ENCODE assay signal across 22 mouse cellular contexts in the genomic region with DNA sequence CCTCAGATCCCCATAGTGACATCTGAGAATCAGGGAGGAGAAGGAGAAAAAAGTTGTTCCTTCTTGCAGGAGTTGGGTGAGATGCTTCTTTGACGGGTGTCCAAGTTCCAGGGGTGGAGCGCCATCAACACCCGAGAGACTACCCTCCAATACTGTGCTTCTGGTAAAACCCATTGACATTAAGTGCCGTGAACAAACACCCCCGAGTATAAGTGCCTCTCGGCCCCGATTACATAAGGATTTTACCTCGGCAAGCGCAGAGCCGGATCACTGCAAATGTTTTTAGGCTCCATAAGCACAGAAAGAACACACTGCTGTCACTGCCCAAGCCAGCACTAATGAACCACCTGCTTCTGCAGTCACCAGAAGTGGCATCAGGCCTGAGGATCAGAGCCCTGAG. TPM values are rescaled to one million over a fixed set of nuclear protein-coding genes. Genes with fewer than 3 reads are reported as not detected.
A peak's percentile ranks its signal among the peaks of the same experiment; 100 is the strongest.
DNase-seq lines count a peak whose midpoint lies in the region; ATAC-seq lines count a peak whose summit lies in the region.
"Had no signal": no experiment of that assay in that cellular context is flagged by ENCODE, and none has a peak within 500 bp of the region (broad histone marks: within the 10 kb centered on the region; RNA-seq: fewer than 3 reads in every experiment).

No protein-coding gene starts in this region.

- DNase-seq in lung, adult 18-20 months = peak; percentile 60 to 78
- DNase-seq in lung, postnatal 14 days = peak; percentile 54
- DNase-seq in right cerebral cortex, postnatal 14 days = no peak
- no peak for DNase-seq in embryo, embryonic 9.5 days (ENCODE audit: extremely low spot score)
- DNase-seq in heart, adult 11 months = no peak
- DNase-seq: adrenal gland, postnatal 14 days; cerebellum, adult 18-20 months; cerebellum, postnatal 10 days; gastrocnemius, postnatal 25 days; heart, postnatal 10 days; heart, postnatal 4 days had no signal

- peak; percentile 57; the same call in 1 of the 2 replicates for ATAC-seq in lung, embryonic 15.5 days (ENCODE audit: borderline replicate concordance, extremely low read depth, low FRiP score, low TSS enrichment)
- ATAC-seq: activated CD4-positive, CD25-positive, alpha-beta regulatory T cell, adult 4 months; forebrain, embryonic 14.5 days; hindbrain, embryonic 16.5 days; Patski had no signal

- no peaks in the 10 kb centered on the region for H3K27me3 ChIP-seq in lung, embryonic 15.5 days
- H3K27me3 ChIP-seq: embryonic facial prominence, embryonic 15.5 days; hindbrain, embryonic 12.5 days; Patski had no signal

- no peak overlapping the region for H3K4me2 ChIP-seq in lung, embryonic 15.5 days
- H3K4me2 ChIP-seq: embryonic facial prominence, embryonic 15.5 days; hindbrain, embryonic 12.5 days had no signal

- H3K9ac ChIP-seq in lung, embryonic 15.5 days = no peak overlapping the region
- H3K9ac ChIP-seq: embryonic facial prominence, embryonic 15.5 days; hindbrain, embryonic 12.5 days had no signal

- H3K27ac ChIP-seq in lung, embryonic 15.5 days = no peak overlapping the region
- H3K27ac ChIP-seq: embryonic facial prominence, embryonic 15.5 days; forebrain, embryonic 10.5 days; hindbrain, embryonic 12.5 days had no signal

- no peaks in the 10 kb centered on the region for H3K36me3 ChIP-seq in lung, embryonic 15.5 days
- H3K36me3 ChIP-seq: embryonic facial prominence, embryonic 15.5 days; hindbrain, embryonic 12.5 days had no signal

- 0 out of 2 replicates have a peak, but pooled peaks cover 6% of the 10 kb centered on the region for H3K4me1 ChIP-seq in lung, embryonic 15.5 days
- H3K4me1 ChIP-seq: embryonic facial prominence, embryonic 15.5 days; forebrain, embryonic 10.5 days; hindbrain, embryonic 12.5 days had no signal

- 57% methylated on average over 10 of the region's 10 CpGs for WGBS in lung, embryonic 15.5 days

- H3K4me3 ChIP-seq in lung, embryonic 15.5 days = no peak overlapping the region
- H3K4me3 ChIP-seq: embryonic facial prominence, embryonic 15.5 days; erythroblast, embryonic 14.5 days; forebrain, embryonic 10.5 days; hindbrain, embryonic 12.5 days had no signal

- H3K9me3 ChIP-seq in lung, embryonic 15.5 days = no peaks in the 10 kb centered on the region
- H3K9me3 ChIP-seq: embryonic facial prominence, embryonic 15.5 days; forebrain, embryonic 10.5 days; hindbrain, embryonic 12.5 days had no signal

RNA-seq across cellular contexts. Expression of gene Spata46, which starts 14.4 kb away (rescaled TPM):
- 0.58 and 0.74 TPM in 2 replicates for polyA plus RNA-seq in lung, embryonic 15.5 days (2015; fragmentation: Nextera tagmentation; extraction: Ambion mirVana)
- polyA plus RNA-seq: activated CD4-positive, CD25-positive, alpha-beta regulatory T cell, adult 4 months; erythroblast, embryonic 14.5 days; frontal cortex, adult 2 months had no signal

RNA-seq across cellular contexts. Expression of gene Gm7694, which starts 16.9 kb away (rescaled TPM):
- polyA plus RNA-seq in lung, embryonic 15.5 days (2015; fragmentation: Nextera tagmentation; extraction: Ambion mirVana) = 3.0 TPM in 2 replicates
- polyA plus RNA-seq: activated CD4-positive, CD25-positive, alpha-beta regulatory T cell, adult 4 months had no signal

RNA-seq across cellular contexts. Expression of gene Sh2d1b1, which starts 45.9 kb away (rescaled TPM):
- polyA plus RNA-seq in lung, embryonic 15.5 days (2015; fragmentation: Nextera tagmentation; extraction: Ambion mirVana) = 0.82 and 1.00 TPM in 2 replicates
- polyA plus RNA-seq: embryonic facial prominence, embryonic 11.5 days; erythroblast, embryonic 14.5 days; forebrain, embryonic 10.5 days; hindbrain, embryonic 12.5 days; hindbrain, embryonic 16.5 days had no signal

Comparison
In these comparisons a context has a peak if more than half of its experiments do, and no peak if none do; other contexts are left out.
1. DNase-seq: peak in lung, adult 18-20 months (2 of 2) and lung, postnatal 14 days (single experiment); none in right cerebral cortex, postnatal 14 days (single experiment), embryo, embryonic 9.5 days (single experiment) and heart, adult 11 months (single experiment).